Mouse (Mus musculus): Measurements from ENCODE around the gene Tet1.
"Not testable (repeated sequence)": the region's sequence is repeated elsewhere in the genome, so short reads cannot be mapped to it uniquely, and the experiment has no call there.

The Tet1 gene

DNA sequence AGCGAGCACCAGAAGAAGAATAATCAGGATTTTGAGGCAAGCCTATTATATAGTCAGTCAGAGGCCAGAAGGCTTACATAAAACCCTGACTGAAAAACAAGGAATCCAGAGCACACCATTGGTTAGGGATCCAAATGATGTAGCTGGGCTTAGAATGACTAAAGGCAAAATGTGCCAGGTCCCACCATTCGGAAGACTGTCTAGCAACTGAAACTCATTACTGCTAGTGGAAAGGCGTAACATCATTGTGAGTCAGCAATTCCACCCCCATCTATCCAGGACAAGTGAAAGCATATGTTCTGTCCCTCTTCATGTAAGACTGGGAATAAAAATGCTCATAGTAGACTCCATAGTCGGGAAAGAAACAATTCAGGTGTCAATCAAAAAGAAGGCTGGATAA lies 57.8 kb downstream of the Tet1 start:
- DNase-seq (ENCODE audit: extremely low spot score, low spot score) = no peak

DNA sequence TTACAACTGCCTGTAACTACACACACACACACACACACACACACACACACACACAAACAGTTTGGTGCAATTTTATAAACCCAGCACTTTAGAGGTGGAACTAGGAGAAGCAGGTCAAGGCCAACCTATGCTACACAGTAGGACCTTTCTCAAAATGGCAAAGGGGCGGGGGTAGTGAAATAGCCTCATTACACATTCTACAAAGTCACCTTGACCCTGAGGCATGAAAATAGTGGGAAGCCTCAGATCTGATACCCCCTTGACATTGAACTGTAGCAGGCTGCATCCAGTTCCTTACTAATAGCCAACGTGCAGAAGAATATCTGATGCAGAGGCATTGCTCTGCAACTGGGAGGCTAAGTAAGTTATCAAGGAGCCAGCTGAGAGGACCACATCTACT lies 60.0 kb downstream of the Tet1 start:
- no peak for DNase-seq (ENCODE audit: extremely low spot score, low spot score)

DNA sequence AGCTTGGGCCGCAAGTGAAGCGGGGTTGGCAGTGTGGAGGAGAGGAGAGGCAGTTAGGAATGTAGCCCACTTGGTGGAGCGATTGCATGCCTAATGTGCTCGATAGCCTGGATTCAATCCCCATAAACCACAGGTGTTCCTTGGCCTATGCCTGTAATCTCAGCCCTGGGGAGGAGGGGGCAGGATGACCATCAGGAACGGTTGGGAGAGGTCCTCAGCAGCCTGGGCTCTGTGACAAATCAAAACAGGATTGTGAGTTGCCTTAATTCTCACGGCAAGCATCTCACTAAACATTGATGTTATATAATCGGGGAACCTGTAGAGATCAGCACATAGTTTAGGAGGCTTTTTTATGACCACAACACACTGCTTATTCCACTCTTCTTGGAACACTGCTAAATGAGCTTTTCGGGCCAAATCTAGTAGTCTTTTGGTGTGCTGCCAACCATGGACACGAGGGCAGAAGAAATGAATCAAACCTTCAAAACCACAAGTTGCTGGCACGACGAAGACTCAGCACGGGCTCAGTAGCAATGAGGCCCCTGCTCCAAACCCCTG lies 61.6 kb downstream of the Tet1 start:
- no peak for DNase-seq (ENCODE audit: extremely low spot score, low spot score)

DNA sequence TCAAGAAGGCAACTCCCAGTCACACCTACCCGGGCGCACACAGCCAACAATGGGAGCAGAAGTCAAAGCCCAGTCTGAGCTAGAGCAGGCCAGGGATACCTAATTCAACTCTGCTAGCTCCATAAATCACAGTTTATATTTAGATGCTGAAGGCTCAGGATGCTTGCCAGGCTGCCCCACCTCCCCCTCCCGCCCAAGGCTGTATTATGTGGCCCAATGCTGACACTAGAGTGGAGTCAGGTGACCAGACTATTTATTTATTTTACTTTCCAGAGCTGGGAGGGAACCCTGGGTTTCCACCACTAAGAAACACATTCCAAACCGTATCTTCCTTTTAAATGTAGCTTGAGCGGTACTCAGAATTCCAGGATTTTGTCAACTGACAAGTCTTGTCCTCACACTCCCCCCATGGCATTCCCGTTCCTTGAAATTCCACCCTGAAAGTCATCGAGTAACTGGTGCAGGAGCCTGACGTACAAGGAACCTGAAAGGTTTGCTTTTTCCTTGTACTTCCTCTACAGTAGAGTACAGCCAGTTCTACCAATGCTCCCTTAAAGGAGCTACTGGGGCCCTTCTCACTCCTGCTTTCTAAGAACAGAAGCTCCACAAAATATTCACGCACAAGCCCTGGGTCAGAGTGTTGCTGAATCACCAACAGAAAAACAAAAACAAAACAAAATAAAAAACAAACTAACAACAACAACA lies 64.9 kb downstream of the Tet1 start:
- DNase-seq (ENCODE audit: extremely low spot score, low spot score) = no peak

DNA sequence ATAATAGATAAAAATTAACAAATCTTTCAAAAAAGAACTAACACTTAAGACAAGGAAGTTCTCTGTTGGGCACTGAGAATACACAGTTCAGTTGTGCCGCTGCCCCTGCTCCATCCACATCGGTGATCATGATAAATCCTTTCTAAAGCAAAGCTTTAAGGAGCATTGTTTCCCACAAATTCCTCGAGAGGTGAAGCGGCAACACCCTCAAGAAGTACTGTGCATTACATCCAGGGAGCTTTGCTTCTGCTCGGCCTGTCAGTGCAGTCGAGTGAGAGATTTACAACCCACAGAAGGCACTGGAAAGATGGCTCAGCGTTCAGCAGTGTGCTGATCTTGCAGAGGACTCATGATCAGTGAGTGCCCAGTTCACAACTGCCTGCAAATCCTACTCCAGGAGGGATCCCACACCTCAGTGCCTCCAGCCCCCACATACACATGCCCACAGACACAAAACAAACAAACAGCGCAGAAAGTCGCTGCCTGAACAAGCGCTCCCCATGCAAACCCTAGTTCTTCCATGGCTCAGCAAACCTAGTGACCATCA lies 66.8 kb downstream of the Tet1 start:
- no peak for DNase-seq (ENCODE audit: extremely low spot score, low spot score)

DNA sequence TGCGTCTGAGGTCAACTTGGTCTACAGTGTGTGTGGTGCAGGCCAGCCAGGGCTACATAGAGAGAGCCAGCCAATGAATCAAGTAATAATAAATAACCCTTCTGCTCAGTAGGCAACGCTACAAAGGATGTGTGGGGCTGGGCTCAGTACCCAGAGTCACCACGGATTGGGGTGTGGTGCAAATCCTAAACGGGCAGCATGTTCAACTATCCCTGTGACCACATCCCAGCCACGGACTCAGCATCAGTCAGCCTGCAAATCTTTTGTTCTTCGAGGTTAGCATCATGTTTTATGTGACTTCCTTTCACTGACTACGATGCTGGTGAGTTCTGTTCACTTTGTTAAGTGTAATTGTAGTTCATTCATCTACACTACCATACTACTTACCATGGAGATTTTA lies 68.1 kb downstream of the Tet1 start:
- no peak for DNase-seq (ENCODE audit: extremely low spot score, low spot score)

DNA sequence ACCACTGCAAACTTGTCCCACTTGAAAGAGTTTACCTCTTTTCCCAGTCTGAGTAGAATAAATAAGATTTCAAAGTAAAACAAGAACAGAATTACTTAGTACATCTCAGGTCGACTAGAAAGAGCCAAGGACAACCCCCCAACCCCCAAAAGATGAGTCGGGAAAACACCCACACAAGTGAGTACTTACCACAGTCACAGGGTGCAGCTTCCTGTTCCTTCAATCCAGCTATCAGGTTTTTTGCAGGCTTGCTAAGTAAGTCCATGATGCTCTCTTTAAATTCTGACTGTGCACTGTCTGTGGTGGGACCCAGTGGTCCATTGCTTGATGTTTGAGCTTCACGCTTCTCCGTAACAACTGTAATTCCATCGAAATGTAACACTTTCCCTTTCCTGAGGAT lies 70.8 kb downstream of the Tet1 start:
- no peak for DNase-seq (ENCODE audit: extremely low spot score, low spot score)

DNA sequence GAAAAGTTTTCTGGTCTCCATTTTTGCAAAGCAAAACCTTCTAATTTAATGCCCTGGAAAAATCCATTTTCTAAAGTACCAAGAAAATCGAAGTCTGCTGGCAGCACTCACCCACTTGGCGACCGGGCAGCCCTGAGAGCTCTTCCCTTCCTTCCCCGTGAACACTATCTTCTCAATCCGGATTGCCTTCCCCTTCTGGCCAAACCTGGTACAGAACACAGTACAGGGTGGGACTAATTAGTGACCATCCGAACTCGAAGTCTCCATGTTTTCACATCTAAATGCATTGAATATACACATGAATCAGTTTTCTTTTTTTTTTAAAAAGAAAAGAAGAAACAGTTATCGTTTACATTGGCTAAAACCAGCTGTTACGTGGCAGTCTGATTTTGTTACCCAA lies 76.0 kb downstream of the Tet1 start:
- no peak for DNase-seq (ENCODE audit: extremely low spot score, low spot score)

DNA sequence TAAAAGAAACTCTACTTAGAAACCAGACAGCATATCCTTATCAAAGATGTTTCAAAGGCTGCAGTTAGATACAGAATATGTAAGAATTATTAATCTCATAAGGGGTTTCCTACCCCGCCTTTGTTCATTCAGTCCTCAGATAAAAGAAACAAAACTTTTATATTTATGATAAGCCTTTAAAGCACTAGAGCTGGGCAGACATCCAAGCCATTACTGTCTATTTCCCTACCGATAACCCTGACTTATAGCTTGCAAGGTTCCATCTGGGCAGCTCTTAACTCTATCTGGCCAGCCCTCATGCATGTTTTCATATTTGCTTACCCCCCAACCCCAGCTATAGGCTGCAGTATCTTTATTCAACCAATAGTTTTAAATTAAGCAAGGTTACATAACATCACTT lies 77.2 kb downstream of the Tet1 start:
- no peak for DNase-seq (ENCODE audit: extremely low spot score, low spot score)

DNA sequence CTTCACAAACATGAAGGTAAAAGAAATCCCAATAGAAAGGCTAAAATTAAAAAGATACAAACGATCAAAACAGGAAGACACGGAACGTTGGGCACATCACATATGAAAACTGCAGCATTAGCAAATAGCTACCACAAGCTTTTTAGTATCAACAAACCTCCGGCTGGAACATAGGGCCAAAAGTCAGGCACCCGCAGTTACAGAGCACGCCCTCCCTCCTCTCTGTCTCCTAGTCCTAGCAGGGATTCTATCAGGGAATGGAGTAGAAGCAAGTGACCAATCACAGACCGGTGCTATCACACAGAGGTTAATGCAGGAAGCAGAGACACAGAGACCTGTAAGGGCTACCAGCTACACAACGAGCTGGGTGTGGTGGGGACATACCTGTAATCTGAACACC lies 84.3 kb downstream of the Tet1 start:
- no peak for DNase-seq (ENCODE audit: extremely low spot score, low spot score)

DNA sequence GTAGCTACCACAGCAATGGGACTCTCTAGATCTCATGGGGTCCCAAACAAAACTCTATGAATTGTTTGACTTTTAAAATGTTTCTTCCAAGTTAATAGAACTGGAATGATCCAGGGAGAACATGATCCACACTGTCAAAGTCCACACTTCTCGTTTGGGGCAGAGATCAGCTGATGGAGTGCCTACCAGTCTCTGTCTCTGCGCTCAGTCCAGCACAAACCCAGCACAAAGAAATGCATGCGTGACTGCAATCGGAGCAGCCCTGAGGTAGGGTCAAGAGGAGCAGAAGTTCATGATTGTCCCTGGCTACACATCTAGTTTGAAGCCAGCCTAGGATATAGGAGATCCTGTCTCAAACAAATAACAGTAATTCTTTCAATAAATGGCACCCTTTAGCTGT lies 85.4 kb downstream of the Tet1 start:
- no peak for DNase-seq (ENCODE audit: extremely low spot score, low spot score)

DNA sequence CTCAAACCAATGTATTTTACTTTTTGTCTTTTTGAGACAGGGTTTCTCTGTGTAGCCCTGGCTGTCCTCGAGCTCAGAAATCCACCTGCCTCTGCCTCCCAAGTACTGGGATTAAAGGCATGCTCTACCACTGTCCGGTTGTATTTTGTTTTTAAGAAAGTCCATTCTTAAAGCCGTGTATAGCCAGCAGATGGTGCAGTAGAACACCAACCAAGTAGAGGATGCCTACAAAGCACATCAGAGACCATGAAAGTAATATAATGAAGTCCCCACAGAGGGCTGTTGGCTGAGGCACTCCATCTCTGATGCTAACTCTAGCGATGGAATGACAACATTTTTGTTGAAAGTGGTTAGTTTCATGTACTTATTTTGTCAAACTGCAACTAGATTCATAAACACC lies 98.8 kb downstream of the Tet1 start:
- DNase-seq (ENCODE audit: extremely low spot score, low spot score) = no peak

DNA sequence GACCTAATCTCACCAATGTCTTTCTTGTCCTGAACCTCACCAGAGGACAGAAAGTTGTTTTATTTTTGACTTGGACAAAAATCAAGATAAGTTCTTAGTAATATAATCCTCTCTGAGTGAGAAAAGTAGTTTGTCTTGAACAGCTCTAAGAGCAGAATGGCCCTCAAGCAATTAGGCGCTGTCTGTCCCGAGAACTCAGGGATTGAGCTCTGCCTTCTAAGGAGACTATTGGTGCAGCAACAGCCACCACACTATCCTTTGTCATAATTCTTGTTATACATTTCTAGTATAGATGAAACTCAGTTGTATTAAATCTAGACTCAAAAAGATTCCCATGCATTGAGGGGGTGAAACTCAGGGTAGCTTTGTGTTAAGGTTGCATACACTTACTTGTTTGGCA lies 100.0 kb downstream of the Tet1 start:
- no peak for DNase-seq (ENCODE audit: extremely low spot score, low spot score)

DNA sequence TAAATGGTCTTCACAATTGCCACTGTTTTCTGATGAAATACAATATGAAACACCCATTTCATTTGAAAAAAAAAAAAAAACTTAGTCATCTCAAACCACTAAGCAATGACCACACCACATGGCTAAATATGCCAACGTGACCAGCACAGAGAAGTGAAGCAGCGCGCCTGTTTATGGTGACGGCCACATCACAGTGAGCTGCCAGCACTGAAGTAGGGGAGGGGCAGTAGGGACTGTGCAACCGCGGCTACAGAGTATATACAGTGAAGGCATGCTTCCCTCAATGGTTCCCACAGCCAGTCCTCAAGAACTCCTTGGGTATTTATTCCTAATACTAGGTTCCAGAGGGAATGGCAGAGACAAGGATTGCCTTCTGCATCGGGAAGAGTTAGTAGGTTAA lies 100.5 kb downstream of the Tet1 start:
- DNase-seq (ENCODE audit: extremely low spot score, low spot score) = no peak

DNA sequence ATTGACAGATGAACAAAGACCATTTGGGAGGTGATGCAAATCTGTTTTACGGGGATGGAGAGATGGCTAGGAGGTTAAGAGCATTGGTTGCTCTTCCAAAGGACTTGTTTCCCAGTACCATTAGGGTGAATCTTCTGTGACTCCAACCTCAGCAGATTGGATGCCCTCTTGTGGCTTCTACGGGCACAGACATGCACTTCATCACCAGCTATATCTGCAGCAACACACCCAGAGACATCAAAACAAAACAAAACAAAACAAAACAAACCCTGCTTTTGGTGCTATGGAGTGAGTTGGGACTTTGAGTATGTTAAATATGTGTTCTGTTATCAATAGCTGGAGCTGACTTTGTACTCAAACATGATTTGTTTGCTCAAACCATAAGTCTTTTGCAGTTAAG lies 104.7 kb downstream of the Tet1 start:
- DNase-seq (ENCODE audit: extremely low spot score, low spot score) = no peak

DNA sequence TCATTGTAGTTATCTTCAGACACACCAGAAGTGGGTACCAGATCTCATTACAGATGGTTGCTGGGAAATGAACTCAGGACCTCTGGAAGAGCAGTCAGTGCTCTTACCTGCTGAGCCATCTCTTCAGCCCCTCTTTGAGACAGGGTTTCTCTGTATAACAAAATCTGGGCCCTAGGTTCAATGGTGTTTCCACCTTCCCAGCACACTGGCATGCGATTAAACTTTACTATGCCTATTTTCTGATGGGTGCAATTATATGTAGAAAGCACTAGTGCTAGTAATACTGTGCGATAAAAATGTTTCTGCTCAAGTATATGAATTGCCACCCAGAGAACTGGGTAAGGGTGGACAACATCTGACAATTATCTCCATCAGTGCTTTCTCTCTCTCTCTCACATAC lies 105.5 kb downstream of the Tet1 start:
- no peak for DNase-seq (ENCODE audit: extremely low spot score, low spot score)

DNA sequence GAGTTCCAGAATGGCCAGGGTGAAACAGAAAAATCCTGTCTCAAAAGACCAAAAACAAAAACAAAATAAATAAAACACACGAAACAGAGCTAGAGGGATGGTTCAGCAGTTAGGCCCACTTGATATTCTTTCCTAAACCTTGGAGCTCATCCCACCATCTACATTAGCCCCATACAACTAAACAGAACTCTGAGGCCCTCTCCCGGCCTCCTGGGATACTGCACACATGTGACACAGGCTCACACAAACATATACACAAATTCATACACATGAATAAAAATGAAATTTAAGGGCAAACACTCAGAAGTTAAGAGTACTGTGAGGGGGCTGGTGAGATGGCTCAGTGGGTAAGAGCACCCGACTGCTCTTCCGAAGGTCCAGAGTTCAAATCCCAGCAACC lies 114.6 kb downstream of the Tet1 start:
- no peak for DNase-seq (ENCODE audit: extremely low spot score, low spot score)

DNA sequence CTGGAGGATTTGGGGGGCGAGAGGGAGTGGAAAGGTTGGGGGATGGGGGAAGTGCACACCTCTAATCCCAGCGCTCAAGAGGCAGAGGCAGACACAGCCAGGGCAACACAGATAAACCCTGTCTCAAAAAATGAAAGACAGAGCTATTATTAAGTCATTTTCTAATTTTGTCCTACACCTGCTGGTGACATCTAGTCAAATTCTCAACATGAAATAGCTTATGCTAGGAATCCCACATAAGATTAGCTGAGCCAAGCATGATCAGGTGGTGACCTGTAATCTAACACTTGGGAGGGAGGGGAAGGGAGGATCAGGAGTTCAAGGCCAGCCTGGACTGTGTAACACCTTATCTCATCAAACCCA lies 115.7 kb downstream of the Tet1 start:
- no peak for DNase-seq (ENCODE audit: extremely low spot score, low spot score)

DNA sequence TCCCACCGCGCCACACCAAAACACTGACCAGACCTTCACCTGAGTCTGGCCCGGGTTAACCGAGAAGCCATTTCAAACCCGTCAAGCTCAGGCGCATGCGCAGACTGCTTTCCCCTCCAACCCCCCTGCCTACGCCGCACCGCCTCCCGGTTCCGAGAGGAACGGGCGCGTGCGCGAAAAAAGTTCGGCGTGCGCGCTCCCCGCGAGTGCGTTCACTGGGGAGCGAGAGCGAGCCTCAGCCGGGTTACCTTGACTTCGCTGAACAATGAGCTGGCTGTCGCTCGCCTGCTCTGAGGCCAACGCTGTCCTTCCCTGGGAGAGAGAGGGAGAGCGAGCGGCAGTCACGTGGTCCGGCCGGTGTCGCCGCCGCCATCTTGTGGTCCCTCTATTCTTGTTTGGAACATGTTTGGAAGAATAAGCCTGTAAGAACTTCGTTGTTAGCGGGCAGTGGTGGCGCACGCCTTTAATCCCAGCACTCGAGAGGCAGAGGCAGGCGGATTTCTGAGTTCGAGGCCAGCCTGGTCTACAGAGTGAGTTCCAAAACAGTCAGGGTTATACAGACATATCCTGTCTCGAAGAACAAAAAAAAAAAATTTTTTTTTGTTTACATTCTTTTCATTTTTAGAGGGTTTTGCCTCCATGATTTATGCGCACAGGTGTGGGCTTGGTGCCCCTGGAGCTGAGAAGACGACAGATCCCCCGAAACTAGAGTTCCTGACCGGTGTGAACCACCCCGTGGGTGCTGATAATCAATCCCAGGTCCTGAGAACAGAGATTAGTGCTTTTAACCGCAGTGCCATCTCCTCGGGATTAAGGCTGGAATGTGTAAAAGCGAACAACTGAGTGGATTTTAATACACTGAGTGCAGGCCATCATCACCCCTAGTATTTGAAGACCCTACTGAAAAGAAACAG lies 116.4 kb downstream of the Tet1 start, which contains the start of gene Ccar1:
Gene Ccar1 (minus strand): TSS at position 110 of the 914 bp plus-strand sequence.
- peak; percentile 100 for DNase-seq (ENCODE audit: extremely low spot score, low spot score)

DNA sequence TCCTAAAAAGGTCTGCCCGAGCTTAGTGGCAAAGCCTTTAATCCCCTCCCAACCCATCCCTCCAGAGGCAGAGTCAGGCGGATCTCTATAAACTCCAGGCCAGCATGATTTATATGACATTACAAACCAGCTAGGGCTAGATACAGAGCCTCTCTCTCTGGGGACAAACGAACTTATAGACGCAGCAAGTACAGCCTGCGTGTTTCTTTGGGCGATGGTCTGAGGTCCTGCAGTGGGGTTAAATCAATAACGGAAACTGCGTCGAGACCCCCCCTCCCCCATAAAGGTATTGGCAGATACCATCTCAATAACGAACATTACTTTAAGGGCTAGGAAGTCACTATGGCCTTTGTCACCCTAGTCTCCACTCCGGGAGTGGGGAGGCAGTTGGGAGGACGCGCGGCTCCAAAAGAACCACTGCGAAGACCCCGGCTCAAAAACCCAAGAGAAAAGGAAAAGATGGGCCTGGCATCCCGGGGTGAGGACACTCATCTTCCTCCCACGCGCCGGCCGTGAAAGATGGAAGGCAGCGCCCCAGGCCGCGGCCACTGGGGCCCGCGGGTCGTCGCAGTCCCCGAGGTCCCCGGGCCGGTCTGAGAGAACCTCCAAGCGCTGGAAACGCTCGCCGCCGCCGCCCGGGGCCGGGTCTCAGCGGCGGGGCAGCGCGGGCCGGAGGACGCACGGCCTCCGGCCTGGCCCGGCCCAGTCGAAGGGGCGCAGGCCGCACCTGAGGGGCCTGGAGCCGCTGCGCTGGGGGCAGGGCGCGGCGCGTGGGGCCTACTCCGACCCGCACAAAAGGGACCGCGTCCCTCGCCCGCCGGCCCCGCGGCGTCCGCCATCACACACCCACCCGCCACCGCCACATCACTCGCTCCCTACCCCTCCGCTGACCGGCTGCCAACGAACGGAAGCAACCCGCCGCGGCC lies 117.3 kb downstream of the Tet1 start:
- no peak for DNase-seq (ENCODE audit: extremely low spot score, low spot score)

DNA sequence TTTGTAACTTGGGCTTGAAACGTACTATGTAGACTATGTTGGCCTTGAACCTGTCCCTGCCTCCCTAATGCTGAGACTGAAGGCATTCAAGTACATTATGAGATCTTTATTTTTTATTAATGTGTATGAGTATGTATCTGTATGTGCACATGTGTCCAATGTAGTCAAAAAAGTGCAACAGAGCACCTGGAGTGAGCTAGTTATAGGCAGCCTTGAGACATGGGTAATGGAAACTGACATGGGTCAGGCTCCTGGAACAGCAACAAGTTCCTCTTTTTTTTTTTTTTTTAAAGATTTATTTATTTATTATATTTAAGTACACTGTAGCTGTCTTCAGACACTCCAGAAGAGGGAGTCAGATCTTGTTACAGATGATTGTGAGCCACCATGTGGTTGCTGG lies 127.0 kb downstream of the Tet1 start:
- DNase-seq (ENCODE audit: extremely low spot score, low spot score) = not testable (repeated sequence)
